Mouse (Mus musculus): ENCODE results near the gene Iqcj.

Iqcj gene

DNA sequence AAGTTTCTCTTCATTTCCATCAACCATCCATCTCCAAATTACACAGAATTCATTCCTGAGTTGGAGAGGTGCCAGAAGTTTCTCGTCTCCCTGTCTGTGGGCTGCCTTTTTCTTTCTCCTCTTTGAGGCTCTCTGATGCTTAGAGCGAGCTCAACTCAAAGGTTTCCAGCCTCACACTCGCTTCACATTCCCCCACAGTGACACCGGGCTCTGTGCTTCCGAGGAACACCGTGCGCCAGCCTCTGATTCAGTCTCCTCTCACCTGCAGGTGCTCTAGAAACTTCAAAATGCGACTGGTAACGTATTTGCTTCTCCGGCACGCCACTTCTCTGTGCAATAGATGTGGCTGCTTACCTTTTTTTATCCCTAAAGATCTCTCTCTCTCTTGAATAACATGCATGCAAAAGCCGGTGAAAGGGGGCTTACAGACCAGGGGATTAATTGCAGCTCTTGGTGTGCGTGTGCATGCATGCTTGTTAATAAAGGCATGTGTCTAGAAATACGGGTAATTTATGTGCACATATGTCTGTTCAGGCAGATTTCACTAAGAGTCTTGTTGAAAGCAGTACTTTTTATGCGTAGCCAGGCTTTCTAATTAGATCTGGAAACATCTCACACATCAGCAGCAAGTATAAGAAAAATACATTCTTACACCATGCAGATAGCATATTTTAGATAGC, at the start of gene Iqcj, which contains the start of gene Iqschfp:
Gene Iqcj, plus strand, starts transcription at position 195 of the 680 bp plus-strand sequence.
Gene Iqschfp, plus strand, starts transcription at position 207 of the 680 bp plus-strand sequence.
- no peak for DNase-seq

DNA sequence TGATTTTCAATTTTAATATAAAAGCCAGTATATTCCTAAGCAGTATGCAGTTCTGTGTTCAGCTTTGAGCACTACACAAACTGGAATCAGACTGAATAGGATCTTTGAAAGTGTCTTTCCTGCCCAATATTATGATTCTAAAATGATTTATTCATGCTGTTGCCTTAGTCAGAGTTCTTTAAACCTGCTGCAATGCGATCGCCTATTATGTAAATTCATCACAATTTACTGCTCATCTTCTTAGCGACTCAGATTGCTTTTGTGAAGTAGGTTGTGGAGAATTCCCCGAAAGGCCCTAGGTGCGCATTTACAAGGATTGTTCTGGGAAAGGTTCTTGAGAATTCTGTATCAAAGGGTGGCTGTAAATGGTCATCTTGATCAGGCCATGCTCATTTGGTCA, 39.6 kb upstream of the Iqcj start:
- no peak for DNase-seq

DNA sequence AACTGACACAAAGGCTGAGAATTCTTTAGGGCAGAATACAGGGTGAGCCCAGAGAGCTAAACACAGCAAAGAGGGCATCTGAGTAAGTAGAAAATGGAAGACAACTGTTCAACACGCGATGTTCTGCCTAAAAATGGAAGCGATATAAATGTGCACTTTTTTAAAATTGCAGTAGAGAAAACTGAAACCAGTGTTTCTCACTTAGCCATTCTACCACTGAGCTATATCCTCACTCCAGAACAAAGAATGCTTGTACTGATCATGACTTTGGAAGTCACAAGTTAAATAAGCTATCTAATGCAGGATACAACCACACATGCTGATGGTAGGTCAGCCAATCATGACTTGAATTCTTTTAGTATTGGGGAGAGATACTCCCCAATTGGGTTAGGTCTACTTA, 30.5 kb upstream of the Iqcj start:
- no peak for DNase-seq

GRCm38 (mm10) chr3:67867420-67868065, 24.5 kb upstream of the Iqcj start:
- DNase-seq = no peak

- no peak for DNase-seq
Observed at GRCm38 (mm10) chr3:67869424-67869823, 22.6 kb upstream of the Iqcj start.

DNA sequence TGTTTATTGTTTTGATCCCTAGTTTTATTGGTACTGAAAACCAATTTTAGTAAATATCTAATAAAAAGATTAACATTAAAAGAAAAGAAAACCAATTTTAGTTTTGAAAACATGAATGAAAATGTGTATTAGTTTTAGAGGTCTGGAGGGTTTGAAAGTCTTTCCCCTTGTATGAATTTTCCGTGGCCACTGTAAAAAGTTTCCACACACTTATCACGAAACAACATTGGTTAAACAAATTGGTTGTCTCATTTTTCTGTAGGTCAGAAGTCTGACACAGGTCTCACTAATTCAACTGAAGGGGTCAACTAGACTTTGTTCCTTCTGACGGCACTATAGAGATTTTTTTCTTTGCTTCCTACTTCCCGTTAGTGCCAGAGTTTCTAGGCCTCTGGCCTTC, 14.8 kb upstream of the Iqcj start:
- no peak for DNase-seq

- DNase-seq = no peak
Observed at GRCm38 (mm10) chr3:67884335-67884734, 7.7 kb upstream of the Iqcj start.

DNA sequence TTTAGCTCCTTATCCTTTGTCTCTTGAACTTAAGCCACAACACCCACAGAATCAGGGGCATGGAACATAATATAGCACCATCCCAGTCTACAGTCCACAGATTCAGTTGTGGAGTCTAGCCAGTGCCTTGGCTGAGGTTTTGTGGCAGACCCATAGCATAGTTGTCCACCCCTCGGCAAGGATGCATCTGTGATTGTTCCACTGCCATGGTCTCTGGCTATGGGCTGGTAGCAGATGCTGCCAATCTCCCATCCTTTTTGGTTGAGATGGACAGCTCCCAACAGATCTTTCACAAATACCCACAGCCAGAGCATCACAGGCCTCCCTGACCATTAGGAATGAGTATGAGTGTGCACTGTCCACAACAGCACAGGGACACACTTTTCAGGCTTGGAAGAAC, 5.8 kb upstream of the Iqcj start:
- no peak for DNase-seq

DNA sequence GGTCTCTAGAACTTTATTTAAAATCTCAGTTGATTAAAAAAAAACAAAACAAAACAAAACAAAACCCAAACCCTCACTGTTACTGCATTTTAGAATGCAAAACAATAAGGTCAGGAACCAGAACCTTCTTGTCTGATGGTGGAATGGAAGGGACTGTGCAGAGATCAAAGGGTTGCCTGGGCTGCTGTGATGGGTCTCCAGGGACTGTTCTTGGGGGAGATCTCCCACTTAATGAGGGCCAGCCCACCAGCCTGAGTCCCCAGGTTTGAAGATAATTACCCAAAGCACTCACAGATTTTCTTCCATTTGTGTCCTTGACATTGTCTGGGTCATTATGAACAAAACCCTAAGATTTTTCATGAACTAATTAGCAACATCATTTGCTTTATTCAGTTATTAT, 4.8 kb upstream of the Iqcj start:
- no peak for DNase-seq

- no peak for DNase-seq
Observed at GRCm38 (mm10) chr3:67892768-67893167, 748 bp downstream of the Iqcj start.

- DNase-seq = no peak
Observed at GRCm38 (mm10) chr3:67902517-67902916, 10.5 kb downstream of the Iqcj start.

GRCm38 (mm10) chr3:67908586-67908985, 16.6 kb downstream of the Iqcj start:
- DNase-seq = no peak

DNA sequence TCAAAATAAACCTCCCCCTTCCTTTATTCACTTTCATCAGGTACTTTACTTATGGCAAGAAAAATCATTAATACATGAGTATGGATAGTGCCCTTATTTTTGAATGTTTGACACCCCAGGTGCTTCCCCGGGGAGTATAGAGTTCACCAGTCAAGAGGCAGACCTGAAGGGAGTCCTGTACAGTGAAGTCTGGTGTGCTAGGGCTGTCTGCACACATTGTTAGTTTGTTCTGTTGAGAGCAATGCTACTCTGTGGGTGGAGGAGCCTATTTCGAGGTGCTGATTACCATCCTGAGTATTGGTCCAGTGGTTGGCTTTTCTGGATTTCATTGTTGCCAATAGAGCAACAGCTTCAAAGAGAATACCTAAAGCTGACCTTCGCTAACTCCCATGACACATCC, 26.1 kb downstream of the Iqcj start:
- DNase-seq = no peak

- DNase-seq = no peak
Observed at GRCm38 (mm10) chr3:67918634-67919259, 26.7 kb downstream of the Iqcj start.

DNA sequence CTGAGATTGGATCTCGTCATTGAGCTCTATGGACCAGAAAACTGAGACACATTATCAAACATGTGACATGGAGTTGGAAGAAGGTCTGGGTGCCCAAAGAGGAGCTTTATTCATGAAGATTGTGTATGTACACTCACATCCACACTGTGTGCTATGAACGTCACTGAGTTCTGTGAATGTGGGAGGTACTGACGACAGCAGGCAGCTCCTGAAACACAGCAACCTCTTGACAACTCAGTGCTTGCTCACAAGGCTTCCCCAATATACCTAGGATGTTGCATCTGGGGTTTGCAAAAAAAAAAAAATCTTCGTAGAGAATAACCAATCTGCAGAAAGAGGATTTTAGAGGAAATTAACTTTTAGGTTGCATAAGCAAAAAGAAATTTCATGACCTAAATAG, 31.1 kb downstream of the Iqcj start:
- DNase-seq = no peak

- no peak for DNase-seq
Observed at GRCm38 (mm10) chr3:67925453-67925852, 33.4 kb downstream of the Iqcj start.

- DNase-seq = no peak
Observed at GRCm38 (mm10) chr3:67930424-67931133, 38.6 kb downstream of the Iqcj start.

- no peak for DNase-seq
Observed at GRCm38 (mm10) chr3:67931181-67931580, 39.2 kb downstream of the Iqcj start.

GRCm38 (mm10) chr3:67931914-67932313, 39.9 kb downstream of the Iqcj start:
- DNase-seq = no peak

- no peak for DNase-seq
Observed at GRCm38 (mm10) chr3:67935829-67936228, 43.8 kb downstream of the Iqcj start.

- no peak for DNase-seq
Observed at GRCm38 (mm10) chr3:67947000-67947399, 55.0 kb downstream of the Iqcj start.

GRCm38 (mm10) chr3:67952517-67952940, 60.5 kb downstream of the Iqcj start:
- no peak for DNase-seq

- no peak for DNase-seq
Observed at GRCm38 (mm10) chr3:67954459-67955065, 62.5 kb downstream of the Iqcj start.

All from thymus, adult 18-20 months (tissue).